Mouse (Mus musculus): ENCODE data around the gene Gm17482. TPM values are rescaled to one million over a fixed set of nuclear protein-coding genes. Genes with fewer than 3 reads are reported as not detected.
A peak's percentile ranks its signal among the peaks of the same experiment; 100 is the strongest.

The Gm17482 gene
- not detected in 2 replicates for polyA plus RNA-seq (2015; fragmentation: Nextera tagmentation; extraction: Ambion mirVana)

DNA sequence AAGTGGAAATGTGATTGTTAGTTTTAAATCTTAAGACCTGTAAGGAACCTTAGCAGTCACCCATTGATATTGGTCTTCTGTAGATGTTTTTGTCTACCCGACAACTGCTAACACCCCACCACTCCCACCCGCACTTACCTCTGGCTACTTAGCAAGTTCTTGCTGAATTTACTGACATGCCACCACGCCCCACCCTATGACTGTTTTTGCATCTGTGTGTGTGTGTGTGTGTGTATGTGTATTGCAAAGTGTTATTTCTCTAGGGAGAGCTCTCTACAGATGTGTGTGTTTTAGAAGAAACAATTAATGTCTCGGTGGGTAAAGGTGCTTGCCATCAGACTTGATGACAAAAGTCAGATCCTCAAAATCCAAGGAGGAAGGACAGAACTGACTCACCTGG, at the start of gene Gm17482:
Gene Gm17482 (plus strand): TSS at position 301 of the 400 bp plus-strand sequence.
- ATAC-seq (ENCODE audit: low read depth), result 0 out of 2 replicates have a peak, but pooled peaks have one; percentile 7
- H3K4me1 ChIP-seq (replicated peaks; ENCODE audit: control insufficient read depth, insufficient read depth, low read length), result peaks cover 6% of the 10 kb centered on the region; the same call in 1 of the 2 replicates
- WGBS, result 70% methylated on average over 4 of the region's 4 CpGs
- no peak within 1 kb of the TSS for H3K4me3 ChIP-seq (ENCODE audit: low read length)
- H3K9ac ChIP-seq (ENCODE audit: low read length), result no peak within 1 kb of the TSS; the same call in 1 of the 2 replicates
- no peak within 1 kb of the TSS for H3K27ac ChIP-seq (ENCODE audit: low read length)
- no peak within 1 kb of the TSS for H3K4me2 ChIP-seq (ENCODE audit: low read depth, low read length)
- no peaks in the 10 kb centered on the region for H3K36me3 ChIP-seq (ENCODE audit: control insufficient read depth, insufficient read depth, low read length)
- H3K9me3 ChIP-seq (ENCODE audit: control insufficient read depth, low read length), result no peaks in the 10 kb centered on the region
- H3K27me3 ChIP-seq (ENCODE audit: control insufficient read depth, insufficient read depth, low read depth, low read length), result no peaks in the 10 kb centered on the region

DNA sequence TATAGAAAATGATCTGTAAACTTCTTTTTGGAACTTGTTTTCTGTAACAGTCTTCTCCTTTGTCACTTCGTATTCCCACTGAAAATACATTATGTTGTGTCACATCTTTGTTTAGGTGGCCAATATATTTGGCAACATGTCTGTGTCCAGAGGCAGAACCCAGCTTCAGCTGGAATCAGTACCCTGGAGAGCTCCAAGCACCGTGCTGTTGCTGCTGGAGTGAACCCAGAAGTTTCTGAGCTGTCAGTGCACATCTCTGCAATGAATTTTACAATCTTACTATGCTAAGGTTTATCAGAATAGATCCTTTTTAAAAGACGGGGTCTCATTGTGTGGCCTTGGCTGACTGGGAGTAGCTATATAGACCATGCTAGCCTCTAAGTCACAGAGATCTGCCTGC, 48.3 kb upstream of the Gm17482 start:
- WGBS, result 22% methylated on average over 3 of the region's 3 CpGs
- Histone ChIP-seq H3K4me1 (replicated peaks; ENCODE audit: control insufficient read depth, insufficient read depth, low read length) (no peaks in the 10 kb centered on the region), H3K27me3 (ENCODE audit: control insufficient read depth, insufficient read depth, low read depth, low read length) (no peaks in the 10 kb centered on the region), H3K27ac (ENCODE audit: low read length) (no peak overlapping the region), H3K4me3 (ENCODE audit: low read length) (no peak overlapping the region), H3K9me3 (ENCODE audit: control insufficient read depth, low read length) (no peaks in the 10 kb centered on the region), H3K9ac (ENCODE audit: low read length) (no peak overlapping the region), H3K4me2 (ENCODE audit: low read depth, low read length) (no peak overlapping the region), H3K36me3 (ENCODE audit: control insufficient read depth, insufficient read depth, low read length) (no peaks in the 10 kb centered on the region)
- ATAC-seq (ENCODE audit: low read depth), result no peak

DNA sequence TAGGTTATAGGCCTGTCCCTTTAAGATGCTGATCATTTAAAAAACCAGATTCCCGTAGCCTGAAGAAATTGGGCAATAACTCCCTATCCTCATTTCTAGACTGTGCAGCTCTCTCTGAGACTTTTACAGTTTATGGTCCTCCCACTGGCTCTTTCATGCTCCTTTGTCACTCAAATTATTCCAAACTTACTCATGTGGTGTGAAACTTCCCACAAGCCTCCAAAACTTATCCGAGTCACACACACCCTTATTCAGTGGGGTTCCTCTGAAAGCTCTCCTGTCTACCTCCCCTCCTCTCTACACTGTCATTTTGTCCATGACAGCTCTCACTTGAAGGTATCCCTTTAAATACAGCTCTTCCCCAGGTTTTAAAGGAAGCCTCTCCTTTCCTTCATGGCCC, 46.0 kb upstream of the Gm17482 start:
- 68% methylated on average over 2 of the region's 2 CpGs for WGBS
- no peaks in the 10 kb centered on the region for H3K27me3 ChIP-seq (ENCODE audit: control insufficient read depth, insufficient read depth, low read depth, low read length)
- no peak for ATAC-seq (ENCODE audit: low read depth)
- no peak overlapping the region for H3K27ac ChIP-seq (ENCODE audit: low read length)
- no peak overlapping the region for H3K4me2 ChIP-seq (ENCODE audit: low read depth, low read length)
- no peaks in the 10 kb centered on the region for H3K36me3 ChIP-seq (ENCODE audit: control insufficient read depth, insufficient read depth, low read length)
- H3K4me1 ChIP-seq (replicated peaks; ENCODE audit: control insufficient read depth, insufficient read depth, low read length), result no peaks in the 10 kb centered on the region
- no peaks in the 10 kb centered on the region for H3K9me3 ChIP-seq (ENCODE audit: control insufficient read depth, low read length)
- H3K4me3 ChIP-seq (ENCODE audit: low read length), result no peak overlapping the region
- no peak overlapping the region for H3K9ac ChIP-seq (ENCODE audit: low read length)

DNA sequence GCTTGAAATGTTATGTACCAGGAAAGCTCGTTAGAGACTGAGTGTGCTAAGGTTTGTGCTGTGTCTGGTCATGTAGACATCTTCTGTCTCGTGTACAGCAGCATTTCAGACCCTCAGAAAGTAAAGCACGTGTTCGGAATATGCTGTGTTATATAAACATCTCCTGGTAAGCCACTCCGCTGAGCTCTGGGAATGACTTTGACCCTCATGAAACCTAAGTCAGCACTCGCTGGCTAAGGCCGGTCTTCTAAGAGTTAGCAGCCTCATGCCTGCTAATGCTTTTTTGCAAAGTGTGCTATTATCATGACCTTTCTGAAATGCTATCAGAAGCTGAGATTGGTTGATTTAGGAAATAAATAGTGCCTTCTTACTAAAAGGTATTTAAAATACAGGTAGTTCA, 36.0 kb upstream of the Gm17482 start:
- Histone ChIP-seq H3K9ac (ENCODE audit: low read length) (no peak overlapping the region), H3K4me3 (ENCODE audit: low read length) (no peak overlapping the region), H3K36me3 (ENCODE audit: control insufficient read depth, insufficient read depth, low read length) (no peaks in the 10 kb centered on the region), H3K4me1 (replicated peaks; ENCODE audit: control insufficient read depth, insufficient read depth, low read length) (no peaks in the 10 kb centered on the region), H3K27ac (ENCODE audit: low read length) (no peak overlapping the region), H3K27me3 (ENCODE audit: control insufficient read depth, insufficient read depth, low read depth, low read length) (no peaks in the 10 kb centered on the region), H3K4me2 (ENCODE audit: low read depth, low read length) (no peak overlapping the region), H3K9me3 (ENCODE audit: control insufficient read depth, low read length) (no peaks in the 10 kb centered on the region)
- WGBS, result 40% methylated on average over 7 of the region's 7 CpGs
- ATAC-seq (ENCODE audit: low read depth), result no peak

DNA sequence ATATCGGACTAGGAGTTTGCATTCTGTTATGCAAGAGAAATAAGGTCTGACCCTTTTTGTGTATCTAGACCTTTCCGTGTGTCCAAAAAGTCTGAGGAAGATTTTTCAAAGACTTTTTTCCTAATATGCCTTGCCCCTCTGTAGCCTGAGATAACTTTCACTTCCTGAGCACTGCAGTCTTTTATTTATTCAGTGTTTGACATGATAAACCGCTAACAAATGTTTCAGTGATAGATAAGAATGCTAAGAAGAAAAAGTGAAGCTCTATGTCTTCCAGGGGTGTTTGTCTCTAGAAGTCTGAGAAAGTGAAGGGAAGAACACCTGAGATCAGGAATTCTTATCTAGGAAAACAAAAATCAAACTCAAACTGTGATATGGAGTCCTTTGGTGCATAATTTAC, 26.4 kb upstream of the Gm17482 start:
- Histone ChIP-seq H3K9me3 (ENCODE audit: control insufficient read depth, low read length) (no peaks in the 10 kb centered on the region), H3K9ac (ENCODE audit: low read length) (no peak overlapping the region), H3K4me3 (ENCODE audit: low read length) (no peak overlapping the region), H3K4me1 (replicated peaks; ENCODE audit: control insufficient read depth, insufficient read depth, low read length) (no peaks in the 10 kb centered on the region), H3K27me3 (ENCODE audit: control insufficient read depth, insufficient read depth, low read depth, low read length) (no peaks in the 10 kb centered on the region; the same call in 1 of the 2 replicates), H3K36me3 (ENCODE audit: control insufficient read depth, insufficient read depth, low read length) (no peaks in the 10 kb centered on the region), H3K4me2 (ENCODE audit: low read depth, low read length) (no peak overlapping the region), H3K27ac (ENCODE audit: low read length) (no peak overlapping the region)
- ATAC-seq (ENCODE audit: low read depth), result no peak
- 37% methylated on average over 3 of the region's 3 CpGs for WGBS

DNA sequence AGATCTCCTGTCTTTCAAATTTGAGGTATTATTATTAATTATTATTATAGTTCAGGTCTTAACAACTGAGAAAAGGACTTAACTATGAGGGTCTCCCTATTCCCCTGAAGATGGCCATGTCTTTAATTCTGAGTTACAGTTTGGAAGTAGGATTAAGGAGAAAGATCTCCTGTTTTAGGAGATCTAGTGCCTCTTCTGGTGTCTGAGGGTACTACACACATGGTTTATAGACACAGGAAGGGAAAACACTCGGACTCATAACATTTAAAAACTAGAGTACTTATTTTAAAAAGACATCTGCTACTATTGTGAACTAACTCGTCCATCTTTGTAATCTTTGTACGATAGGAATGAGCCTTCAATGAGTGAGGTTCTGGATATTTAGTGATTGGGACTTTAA, 24.1 kb upstream of the Gm17482 start:
- Histone ChIP-seq H3K9ac (ENCODE audit: low read length) (no peak overlapping the region), H3K27ac (ENCODE audit: low read length) (no peak overlapping the region), H3K4me1 (replicated peaks; ENCODE audit: control insufficient read depth, insufficient read depth, low read length) (no peaks in the 10 kb centered on the region), H3K36me3 (ENCODE audit: control insufficient read depth, insufficient read depth, low read length) (no peaks in the 10 kb centered on the region), H3K4me2 (ENCODE audit: low read depth, low read length) (no peak overlapping the region), H3K4me3 (ENCODE audit: low read length) (no peak overlapping the region), H3K27me3 (ENCODE audit: control insufficient read depth, insufficient read depth, low read depth, low read length) (no peaks in the 10 kb centered on the region; the same call in 1 of the 2 replicates), H3K9me3 (ENCODE audit: control insufficient read depth, low read length) (no peaks in the 10 kb centered on the region)
- 56% methylated on average over 3 of the region's 3 CpGs for WGBS
- ATAC-seq (ENCODE audit: low read depth), result no peak

DNA sequence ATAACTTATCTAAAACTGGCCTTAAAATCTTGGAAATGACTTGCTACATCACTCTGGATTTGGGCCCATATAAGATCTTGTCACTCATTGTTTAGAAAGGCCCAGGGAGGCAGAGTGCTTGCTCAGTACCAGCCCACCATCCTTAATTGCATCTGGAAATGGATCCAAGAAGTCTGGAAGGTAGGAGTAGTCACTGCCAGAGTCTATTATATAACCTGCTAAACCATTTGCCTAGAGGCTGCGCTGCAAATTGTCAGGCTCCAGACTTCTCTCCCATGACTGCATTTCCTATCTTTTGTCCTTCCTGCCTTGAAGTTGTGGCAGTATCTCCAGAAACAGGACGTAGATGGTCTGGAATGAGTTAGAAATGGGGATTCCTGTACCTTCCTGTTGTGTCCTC, 17.0 kb upstream of the Gm17482 start:
- 52% methylated on average over 2 of the region's 2 CpGs for WGBS
- H3K27me3 ChIP-seq (ENCODE audit: control insufficient read depth, insufficient read depth, low read depth, low read length), result no peaks in the 10 kb centered on the region
- no peak overlapping the region for H3K27ac ChIP-seq (ENCODE audit: low read length)
- ATAC-seq (ENCODE audit: low read depth), result no peak
- H3K9ac ChIP-seq (ENCODE audit: low read length), result no peak overlapping the region
- no peak overlapping the region for H3K4me3 ChIP-seq (ENCODE audit: low read length)
- peaks cover 3% of the 10 kb centered on the region for H3K4me1 ChIP-seq (replicated peaks; ENCODE audit: control insufficient read depth, insufficient read depth, low read length)
- no peaks in the 10 kb centered on the region for H3K9me3 ChIP-seq (ENCODE audit: control insufficient read depth, low read length)
- no peak overlapping the region for H3K4me2 ChIP-seq (ENCODE audit: low read depth, low read length)
- no peaks in the 10 kb centered on the region for H3K36me3 ChIP-seq (ENCODE audit: control insufficient read depth, insufficient read depth, low read length)

DNA sequence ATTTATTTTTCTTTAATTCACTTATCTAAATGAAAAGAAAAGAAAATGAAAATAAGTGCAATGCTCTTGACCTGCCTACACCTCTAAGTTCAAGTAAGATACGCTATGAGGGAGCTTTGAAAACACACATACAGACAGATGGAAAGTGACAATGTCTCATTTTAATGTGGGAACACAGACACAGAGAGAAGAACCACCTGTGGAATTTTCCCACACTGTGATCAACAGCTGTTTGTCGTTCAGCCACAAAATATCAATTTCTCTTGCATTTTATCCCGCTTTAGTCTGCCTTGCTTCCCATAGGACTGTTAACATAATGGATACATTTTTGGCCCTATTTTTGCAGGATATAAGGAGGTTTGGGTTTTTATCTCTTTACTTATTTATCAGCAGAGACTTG, 16.3 kb upstream of the Gm17482 start:
- no peaks in the 10 kb centered on the region for H3K9me3 ChIP-seq (ENCODE audit: control insufficient read depth, low read length)
- H3K4me1 ChIP-seq (replicated peaks; ENCODE audit: control insufficient read depth, insufficient read depth, low read length), result peaks cover 3% of the 10 kb centered on the region
- no peaks in the 10 kb centered on the region for H3K36me3 ChIP-seq (ENCODE audit: control insufficient read depth, insufficient read depth, low read length)
- no peak overlapping the region for H3K27ac ChIP-seq (ENCODE audit: low read length)
- no peaks in the 10 kb centered on the region for H3K27me3 ChIP-seq (ENCODE audit: control insufficient read depth, insufficient read depth, low read depth, low read length)
- no peak overlapping the region for H3K9ac ChIP-seq (ENCODE audit: low read length)
- peak; percentile 65 for ATAC-seq (ENCODE audit: low read depth)
- no peak overlapping the region for H3K4me2 ChIP-seq (ENCODE audit: low read depth, low read length)
- H3K4me3 ChIP-seq (ENCODE audit: low read length), result no peak overlapping the region
- 60% methylated on average over 3 of the region's 3 CpGs for WGBS

DNA sequence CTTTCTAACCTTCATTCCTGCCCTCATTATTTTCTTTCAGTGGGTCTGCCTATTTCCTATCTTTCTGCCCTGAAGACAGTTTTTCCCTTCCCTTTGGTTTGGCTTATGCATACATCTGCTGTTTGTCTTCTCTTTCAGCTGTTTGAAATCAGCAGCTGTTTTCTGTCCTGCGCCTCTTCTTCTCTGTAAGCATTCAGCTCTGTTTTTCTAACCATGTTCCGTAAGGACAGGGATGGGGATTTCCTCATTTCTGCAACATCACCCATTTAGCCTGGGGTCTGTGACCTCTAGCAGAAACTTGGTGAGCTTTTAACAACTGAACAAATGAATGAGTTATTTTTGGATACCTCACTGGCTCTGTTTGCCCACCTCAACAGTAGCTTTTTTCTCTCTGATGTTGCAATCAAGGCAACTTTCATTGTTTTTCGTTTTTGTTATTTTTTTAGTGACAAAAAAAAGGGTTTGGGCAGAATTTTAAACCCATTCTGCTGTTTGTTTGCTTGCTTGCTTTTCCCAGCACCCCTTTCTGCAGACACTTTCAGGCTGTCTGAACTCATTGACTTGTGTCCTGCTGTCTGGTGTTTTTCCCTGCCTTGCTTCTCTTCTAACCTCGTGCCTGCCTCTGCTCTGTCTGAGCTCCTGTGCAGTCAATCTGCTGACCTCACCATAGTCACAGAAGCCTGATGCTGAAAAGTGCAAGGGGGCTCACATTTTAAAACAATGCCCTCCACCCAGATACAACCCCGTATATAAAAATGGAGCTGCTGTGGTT, 14.8 kb upstream of the Gm17482 start:
- Histone ChIP-seq H3K4me3 (ENCODE audit: low read length) (no peak overlapping the region), H3K27ac (ENCODE audit: low read length) (peak overlapping the region; percentile 69), H3K4me1 (replicated peaks; ENCODE audit: control insufficient read depth, insufficient read depth, low read length) (peaks cover 3% of the 10 kb centered on the region), H3K27me3 (ENCODE audit: control insufficient read depth, insufficient read depth, low read depth, low read length) (no peaks in the 10 kb centered on the region), H3K4me2 (ENCODE audit: low read depth, low read length) (no peak overlapping the region), H3K9me3 (ENCODE audit: control insufficient read depth, low read length) (no peaks in the 10 kb centered on the region), H3K9ac (ENCODE audit: low read length) (no peak overlapping the region), H3K36me3 (ENCODE audit: control insufficient read depth, insufficient read depth, low read length) (no peaks in the 10 kb centered on the region)
- whole genome bisulfite sequencing, result 40% methylated on average over 5 of the region's 5 CpGs
- ATAC-seq (ENCODE audit: low read depth), result peak; percentile 75
